ENCODE assay signal across 8 mouse cellular contexts in the genomic region with DNA sequence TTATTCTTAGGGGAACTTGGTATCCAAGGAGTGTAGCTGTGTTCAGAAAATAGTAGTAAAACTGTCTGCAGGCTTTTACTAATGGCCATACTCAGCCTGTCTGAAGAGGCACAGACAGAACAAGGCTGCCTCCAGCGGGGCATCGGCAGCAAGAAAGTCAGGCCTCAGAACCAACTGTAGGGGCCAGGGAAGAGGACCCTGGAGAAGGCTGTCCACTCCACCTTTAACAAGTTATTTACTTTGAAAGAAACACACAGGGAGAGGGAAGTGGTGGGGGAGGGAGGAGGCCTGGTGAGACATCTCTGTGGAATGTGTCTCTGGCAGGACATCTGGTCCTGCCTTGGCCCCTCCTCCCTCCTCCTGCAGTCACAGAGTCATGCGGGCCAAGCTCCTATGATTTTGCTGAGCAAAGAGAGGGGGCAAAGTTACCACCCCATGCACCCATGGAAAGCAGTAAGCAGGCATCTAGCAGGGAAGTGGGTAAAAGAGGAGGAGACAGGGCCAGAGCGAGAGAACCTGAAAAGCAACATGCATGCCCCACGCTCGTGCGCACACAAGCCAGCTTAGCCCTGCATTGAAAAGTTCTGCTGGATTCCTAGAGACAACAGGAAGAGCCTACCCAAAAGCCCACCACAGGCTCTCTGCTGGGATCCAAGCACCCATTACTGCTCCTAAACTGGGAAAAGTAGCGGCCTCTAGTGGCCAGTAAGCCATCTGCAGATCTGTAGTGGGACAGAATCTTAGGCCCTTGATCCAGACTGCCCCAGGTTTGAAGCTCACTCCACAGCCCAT. TPM values are rescaled to one million over a fixed set of nuclear protein-coding genes. Genes with fewer than 3 reads are reported as not detected.
DNase-seq lines count a peak whose midpoint lies in the region; ATAC-seq lines count a peak whose summit lies in the region.

No protein-coding gene starts in this region.

- peak overlapping the region; percentile 37 for H3K4me2 ChIP-seq in intestine, embryonic 15.5 days (replicated peaks)
- peak overlapping the region; percentile 38 for H3K4me2 ChIP-seq in limb, embryonic 13.5 days (replicated peaks)
- no peak overlapping the region for H3K4me2 ChIP-seq in midbrain, embryonic 13.5 days (replicated peaks)

- no peaks in the 10 kb centered on the region for H3K9me3 ChIP-seq in intestine, embryonic 15.5 days
- no peaks in the 10 kb centered on the region for H3K9me3 ChIP-seq in limb, embryonic 13.5 days
- H3K9me3 ChIP-seq in midbrain, embryonic 13.5 days = no peaks in the 10 kb centered on the region

- intact Hi-C loops in gastrocnemius, postnatal 36 days (cut with DNase I) = loop anchor here (1.0 to 5.0 kb wide), 2 partner anchors 16 to 43 kb away; no protein-coding TSS in a partner anchor

- WGBS in intestine, embryonic 15.5 days = 13% methylated on average over 8 of the region's 8 CpGs
- 16% methylated on average over 7 of the region's 8 CpGs for WGBS in limb, embryonic 13.5 days
- 37% methylated on average over 7 of the region's 8 CpGs for WGBS in midbrain, embryonic 13.5 days

- H3K4me1 ChIP-seq in intestine, embryonic 15.5 days (replicated peaks) = peaks cover 55% of the 10 kb centered on the region
- peaks cover 54% of the 10 kb centered on the region for H3K4me1 ChIP-seq in limb, embryonic 13.5 days
- peaks cover 21% of the 10 kb centered on the region; the same call in 1 of the 2 replicates for H3K4me1 ChIP-seq in midbrain, embryonic 13.5 days (replicated peaks)

- no peaks in the 10 kb centered on the region for H3K27me3 ChIP-seq in intestine, embryonic 15.5 days (replicated peaks)
- H3K27me3 ChIP-seq in limb, embryonic 13.5 days = no peaks in the 10 kb centered on the region
- H3K27me3 ChIP-seq in midbrain, embryonic 13.5 days = no peaks in the 10 kb centered on the region

- peak overlapping the region; percentile 97 for H3K27ac ChIP-seq in intestine, embryonic 15.5 days
- peak overlapping the region; percentile 97 for H3K27ac ChIP-seq in limb, embryonic 13.5 days
- H3K27ac ChIP-seq in midbrain, embryonic 13.5 days = no peak overlapping the region

- DNase-seq in left cerebral cortex, adult 18-20 months (ENCODE audit: low spot score in 2 of 2) = peak; percentile 53 to 65
- no peak for DNase-seq in left cerebral cortex, adult 11 months (ENCODE audit: low spot score)
- DNase-seq in embryo, embryonic 10 days (ENCODE audit: low spot score) = peak; percentile 85
- DNase-seq in gastrocnemius, postnatal 36 days = peak; percentile 79 to 82
- DNase-seq in spleen, adult 18-20 months = peak; percentile 46 to 68

- H3K9ac ChIP-seq in intestine, embryonic 15.5 days = peak overlapping the region; percentile 21
- peak overlapping the region; percentile 25; the same call in 1 of the 2 replicates for H3K9ac ChIP-seq in limb, embryonic 13.5 days
- no peak overlapping the region for H3K9ac ChIP-seq in midbrain, embryonic 13.5 days (replicated peaks)

- H3K36me3 ChIP-seq in intestine, embryonic 15.5 days = no peaks in the 10 kb centered on the region
- H3K36me3 ChIP-seq in limb, embryonic 13.5 days = peaks cover 30% of the 10 kb centered on the region
- H3K36me3 ChIP-seq in midbrain, embryonic 13.5 days = peaks cover 43% of the 10 kb centered on the region

- ATAC-seq in intestine, embryonic 15.5 days = peak; percentile 59
- peak; percentile 52 for ATAC-seq in limb, embryonic 13.5 days (ENCODE audit: low FRiP score, low read depth)
- peak; percentile 32; the same call in 1 of the 2 replicates for ATAC-seq in midbrain, embryonic 13.5 days

- H3K4me3 ChIP-seq in intestine, embryonic 15.5 days (replicated peaks) = no peak overlapping the region
- H3K4me3 ChIP-seq in limb, embryonic 13.5 days = no peak overlapping the region
- no peak overlapping the region for H3K4me3 ChIP-seq in midbrain, embryonic 13.5 days (replicated peaks)

RNA-seq across cellular contexts. Expression of gene Adamtsl4, which starts 12.2 kb away (rescaled TPM):
- total RNA-seq in left cerebral cortex, adult 18-20 months (2021) = 1 to 10 TPM; 4.4 to 8.2 TPM
- 10 to 100 TPM; 25.7 to 41.2 TPM for total RNA-seq in gastrocnemius, postnatal 36 days (2021)
- polyA plus RNA-seq in intestine, embryonic 15.5 days (2015; fragmentation: Nextera tagmentation; extraction: Ambion mirVana) = 2.3 and 3.0 TPM in 2 replicates
- polyA plus RNA-seq in limb, embryonic 13.5 days (2015; fragmentation: Nextera tagmentation; extraction: Ambion mirVana) = 2.7 and 4.1 TPM in 2 replicates
- 0.68 and 1.9 TPM in 2 replicates for polyA plus RNA-seq in midbrain, embryonic 13.5 days (2015; fragmentation: Nextera tagmentation; extraction: Ambion mirVana)

RNA-seq across cellular contexts. Expression of gene Mcl1, which starts 16.9 kb away (rescaled TPM):
- 10 to 100 TPM; 59.7 to 64.1 TPM for total RNA-seq in left cerebral cortex, adult 18-20 months (2021)
- 100 to 1,000 TPM; 109 to 130 TPM for total RNA-seq in gastrocnemius, postnatal 36 days (2021)
- polyA plus RNA-seq in intestine, embryonic 15.5 days (2015; fragmentation: Nextera tagmentation; extraction: Ambion mirVana) = 50.5 and 52.3 TPM in 2 replicates
- polyA plus RNA-seq in limb, embryonic 13.5 days (2015; fragmentation: Nextera tagmentation; extraction: Ambion mirVana) = 42.3 and 43.4 TPM in 2 replicates
- polyA plus RNA-seq in midbrain, embryonic 13.5 days (2015; fragmentation: Nextera tagmentation; extraction: Ambion mirVana) = 46.9 and 56.3 TPM in 2 replicates

RNA-seq across cellular contexts. Expression of gene Ensa, which starts 50.7 kb away (rescaled TPM):
- 100 to 1,000 TPM; 351 to 360 TPM for total RNA-seq in left cerebral cortex, adult 18-20 months (2021)
- total RNA-seq in gastrocnemius, postnatal 36 days (2021) = 10 to 100 TPM; 85.6 to 96.1 TPM
- polyA plus RNA-seq in intestine, embryonic 15.5 days (2015; fragmentation: Nextera tagmentation; extraction: Ambion mirVana) = 65.1 and 69.0 TPM in 2 replicates
- 86.8 and 91.5 TPM in 2 replicates for polyA plus RNA-seq in limb, embryonic 13.5 days (2015; fragmentation: Nextera tagmentation; extraction: Ambion mirVana)
- 116 TPM in 2 replicates for polyA plus RNA-seq in midbrain, embryonic 13.5 days (2015; fragmentation: Nextera tagmentation; extraction: Ambion mirVana)
